Mouse (Mus musculus) lung, adult 2 months (tissue): Measurements from ENCODE around the gene Mrpl35.

ENCODE experiments used
- CTCF ChIP-seq: fragments of 200-500 bp; IDR thresholded peaks from 2 replicates; pipeline ENCODE4 v1.5.1; 2011; ENCODE audit warnings: mild to moderate bottlenecking, low read length, control low read depth; ENCODE audit not compliant: insufficient read depth
- POLR2A ChIP-seq: fragments of 200-500 bp; IDR thresholded peaks from 2 replicates; pipeline ENCODE4 v1.6.1; 2011; ENCODE audit warnings: low read depth, mild to moderate bottlenecking, control low read depth, low read length, borderline replicate concordance; ENCODE audit errors: extremely low read depth

DNA sequence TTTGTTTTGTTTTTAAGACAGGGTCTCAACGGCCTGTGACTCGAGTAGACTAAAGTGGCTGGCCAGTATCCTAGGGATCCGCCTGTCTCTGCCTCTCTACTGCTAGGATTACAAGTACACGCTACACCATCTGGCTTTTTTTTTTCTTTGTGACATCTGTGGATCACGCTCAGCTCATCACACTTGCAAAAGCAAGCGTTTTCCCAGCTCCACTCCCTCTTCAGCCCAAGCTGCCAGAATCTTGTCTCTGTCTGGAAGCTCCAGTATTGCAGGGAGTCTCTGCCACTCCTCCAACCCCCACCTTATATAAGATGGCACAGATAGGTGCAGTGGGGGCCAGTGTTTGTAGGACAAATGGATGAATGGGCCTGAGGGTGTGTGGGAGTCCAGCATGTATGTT lies 54.6 kb downstream of the Mrpl35 start:
- TF ChIP-seq POLR2A: no peak
- TF ChIP-seq CTCF: no peak
